Mouse (Mus musculus) ES-Bruce4 (cell line): ENCODE measurements around the gene Ctdnep1.

Experiments used
- CTCF ChIP-seq: IDR thresholded peaks from one replicate; pipeline ENCODE4 v1.8.1; 2011; ENCODE audit warnings: low read depth, low read length
- POLR2A ChIP-seq: IDR thresholded peaks from one replicate; pipeline ENCODE4 v1.8.1; 2011; ENCODE audit warnings: low read length; ENCODE audit not compliant: insufficient read depth

- TF ChIP-seq POLR2A (no peak), CTCF (no peak)
These were observed 19.1 kb upstream of the Ctdnep1 start for GRCm38 (mm10) chr11:69961841-69962240.
